Mouse (Mus musculus) ES-E14 (cell line): Measurements from ENCODE around the gene S1pr5.

ENCODE experiments used
- CHD2 ChIP-seq: IDR thresholded peaks from 2 replicates; pipeline ENCODE4 v1.6.1; 2014; ENCODE audit warnings: mild to moderate bottlenecking, low read depth, low read length, inconsistent platforms
- MAFK ChIP-seq: IDR thresholded peaks from 2 replicates; pipeline ENCODE4 v1.6.1; 2014; ENCODE audit warnings: mild to moderate bottlenecking, low read depth, low read length, inconsistent platforms; ENCODE audit not compliant: insufficient read depth
- ZC3H11A ChIP-seq: IDR thresholded peaks from 2 replicates; pipeline ENCODE4 v1.6.1; 2012; ENCODE audit warnings: low read depth, mild to moderate bottlenecking, inconsistent platforms, low read length, borderline replicate concordance

- TF ChIP-seq CHD2 (no peak), MAFK (no peak), ZC3H11A (no peak)
Measured at GRCm38 (mm10) chr9:21227342-21227741, 20.9 kb downstream of the S1pr5 start.
